Mouse (Mus musculus) heart, postnatal 14 days (tissue): ENCODE measurements around the gene Grik4. TPM values are rescaled to one million over a fixed set of nuclear protein-coding genes. Genes with fewer than 3 reads are reported as not detected.

Experiments
- DNase-seq, 2 experiments: peaks; one replicate each; pipeline ENCODE4 v3.0.0; 2021 to 2022
- intact Hi-C: fragments of 180-260 bp; cut with DNase I; formaldehyde crosslinking; loops from one replicate; pipeline ENCODE4 v1.15.1; 2025
- total RNA-seq, 2 experiments: library from RNA; stranded (reverse); gene quantifications; 2 replicates each; pipeline ENCODE4 v1.2.3; 2021

The Grik4 gene
- total RNA-seq, 2 experiments from 2014 or later: not detected

GRCm38 (mm10) chr9:42865036-42865829, 79.1 kb downstream of the Grik4 start:
- intact Hi-C loops: no loop called here
- DNase-seq: no peak

DNA sequence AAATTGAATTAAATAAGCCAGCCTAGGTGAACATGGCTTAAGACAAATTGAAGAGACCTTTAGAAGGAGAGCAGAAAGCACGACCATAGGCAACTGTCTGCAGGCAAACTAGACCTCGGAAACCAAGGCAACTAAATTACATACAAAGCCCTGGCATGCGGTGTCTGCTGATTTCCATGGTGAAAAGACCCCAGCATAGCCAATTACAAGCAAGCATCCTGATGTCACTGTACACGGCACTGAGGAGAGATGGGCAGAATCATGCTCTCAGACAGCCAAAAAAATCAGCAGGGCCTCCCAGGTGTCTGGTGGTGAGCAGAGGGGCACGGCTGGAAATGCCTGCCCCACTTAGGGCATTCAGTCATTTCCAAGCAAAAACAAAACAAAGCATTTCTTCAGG, 80.9 kb downstream of the Grik4 start:
- intact Hi-C loops: no loop called here
- DNase-seq: no peak

GRCm38 (mm10) chr9:42861711-42862110, 82.6 kb downstream of the Grik4 start:
- intact Hi-C loops: no loop called here
- DNase-seq: no peak

DNA sequence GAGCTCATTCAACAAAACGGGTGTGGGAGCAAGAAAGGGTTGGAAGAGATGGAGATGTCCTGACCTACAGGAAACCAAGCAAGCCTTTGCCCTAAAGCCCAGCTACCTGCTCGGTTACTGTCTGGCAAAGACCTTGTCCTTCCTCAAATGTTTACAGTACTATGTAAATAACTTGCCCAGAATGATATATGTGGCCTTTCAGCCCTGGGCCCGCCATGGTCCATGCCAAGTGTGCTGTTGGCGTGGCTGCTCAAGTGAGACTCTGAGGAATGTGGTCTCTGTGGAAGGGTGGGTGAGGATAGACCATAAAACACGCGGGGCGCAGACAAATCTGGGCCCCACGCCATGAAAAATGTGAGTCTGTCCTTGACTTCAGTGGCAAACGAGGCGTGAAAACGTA, 83.1 kb downstream of the Grik4 start:
- no peak for DNase-seq
- intact Hi-C loops: no loop called here

- DNase-seq: no peak
- intact Hi-C loops: no loop called here
Measured at GRCm38 (mm10) chr9:42859959-42860794, 84.1 kb downstream of the Grik4 start.

DNA sequence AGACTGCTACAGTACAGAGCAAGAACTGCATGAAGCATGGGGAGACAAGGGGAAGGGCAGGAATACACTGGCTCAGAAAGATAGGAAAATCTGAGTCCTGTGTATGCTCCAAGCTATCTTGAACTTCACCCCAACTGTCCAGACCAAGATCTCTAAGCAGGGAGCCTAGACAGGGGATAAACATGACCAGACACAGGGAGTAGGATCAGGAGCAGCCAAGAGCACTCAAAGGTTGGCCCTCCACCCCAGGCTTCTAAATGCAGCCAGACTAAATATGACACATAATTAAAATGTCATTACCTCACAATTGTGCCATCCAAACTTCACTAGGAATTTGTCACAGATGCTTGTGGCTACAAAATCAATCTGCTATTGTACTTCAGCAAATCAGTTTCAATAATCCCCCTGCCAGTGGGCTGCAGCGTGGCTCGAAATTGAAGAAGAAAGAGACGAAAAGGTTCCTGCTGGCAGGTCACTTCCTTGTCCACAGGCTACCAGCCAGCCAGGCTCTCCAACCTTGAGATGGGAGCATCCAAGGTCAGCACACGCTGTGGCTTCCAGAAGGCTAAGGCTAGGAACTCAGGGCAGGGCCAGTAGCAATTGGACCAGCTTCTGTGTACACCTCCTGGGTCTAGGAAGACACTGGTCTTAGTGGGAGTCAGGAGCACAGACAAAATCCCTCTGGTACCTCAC, 85.1 kb downstream of the Grik4 start:
- intact Hi-C loops: no loop called here
- DNase-seq: no peak

GRCm38 (mm10) chr9:42858576-42858975, 85.7 kb downstream of the Grik4 start:
- no peak for DNase-seq
- intact Hi-C loops: no loop called here

DNA sequence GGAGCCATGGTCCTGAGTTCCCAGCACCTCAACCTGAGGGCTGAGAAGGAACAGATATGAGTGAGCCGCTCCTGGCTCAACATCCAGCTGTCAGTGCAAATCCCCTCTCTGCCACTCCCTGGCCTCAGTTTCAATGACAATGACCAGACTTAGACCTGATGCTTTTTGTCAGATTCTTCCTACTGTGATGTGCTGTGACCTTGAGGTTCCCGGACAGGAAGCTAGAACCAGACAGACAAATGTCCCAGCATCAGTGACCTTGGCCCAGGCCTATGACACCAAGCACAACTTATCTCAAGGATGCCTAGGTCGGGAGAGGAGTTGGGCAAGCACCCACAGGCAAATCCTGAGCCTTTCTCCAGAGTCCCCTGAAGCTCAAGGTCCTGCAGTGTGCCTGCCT, 86.5 kb downstream of the Grik4 start:
- no peak for DNase-seq
- intact Hi-C loops: no loop called here

GRCm38 (mm10) chr9:42853077-42853476, 91.2 kb downstream of the Grik4 start:
- DNase-seq: no peak
- intact Hi-C loops: no loop called here

- DNase-seq: no peak
- intact Hi-C loops: no loop called here
Measured at GRCm38 (mm10) chr9:42850063-42850462, 94.2 kb downstream of the Grik4 start.

GRCm38 (mm10) chr9:42848061-42848460, 96.2 kb downstream of the Grik4 start:
- no peak for DNase-seq
- intact Hi-C loops: no loop called here

- no peak for DNase-seq
- intact Hi-C loops: no loop called here
Measured at GRCm38 (mm10) chr9:42846676-42847425, 97.4 kb downstream of the Grik4 start.

- no peak for DNase-seq
- intact Hi-C loops: no loop called here
Measured at GRCm38 (mm10) chr9:42846139-42846538, 98.2 kb downstream of the Grik4 start.

DNA sequence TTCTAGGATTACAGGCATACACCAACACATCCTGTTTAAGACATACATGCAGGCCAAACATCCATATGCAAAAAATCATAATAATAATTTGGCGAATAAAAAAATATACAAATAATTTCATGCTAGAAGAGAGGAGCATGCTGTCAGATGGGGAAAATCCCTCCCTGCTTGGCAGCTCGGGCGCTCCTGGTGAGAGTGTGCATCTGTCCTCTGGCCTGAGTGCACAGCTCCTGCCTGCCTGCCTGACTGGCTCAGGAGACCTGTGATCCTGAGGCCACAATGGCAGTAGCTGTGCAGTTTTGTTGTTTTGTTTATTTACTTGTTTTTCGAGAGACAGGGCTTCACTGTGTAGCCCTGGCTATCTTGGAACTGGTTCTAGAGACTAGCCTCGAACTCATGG, 100.0 kb downstream of the Grik4 start:
- intact Hi-C loops: no loop called here
- DNase-seq: no peak

DNA sequence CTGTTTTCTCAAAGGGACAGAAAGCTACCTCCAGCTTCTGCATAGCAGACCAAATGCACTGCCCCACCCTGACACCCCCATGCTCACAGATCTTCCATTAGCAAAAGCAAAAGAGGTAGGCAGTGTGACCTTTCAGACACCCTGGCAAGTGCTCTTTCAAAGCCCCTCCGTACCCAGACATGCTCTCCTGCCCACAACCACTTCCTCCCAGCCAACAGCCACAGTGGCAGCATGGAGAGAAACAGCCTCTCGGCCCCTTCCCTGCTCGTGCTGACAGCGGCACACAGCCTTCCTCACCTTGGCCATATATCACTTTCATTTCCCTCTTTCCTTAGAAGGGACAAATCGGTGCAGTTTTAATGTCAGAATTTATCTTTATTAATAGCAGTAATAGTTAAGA, 106.0 kb downstream of the Grik4 start:
- intact Hi-C loops: no loop called here
- DNase-seq: no peak

DNA sequence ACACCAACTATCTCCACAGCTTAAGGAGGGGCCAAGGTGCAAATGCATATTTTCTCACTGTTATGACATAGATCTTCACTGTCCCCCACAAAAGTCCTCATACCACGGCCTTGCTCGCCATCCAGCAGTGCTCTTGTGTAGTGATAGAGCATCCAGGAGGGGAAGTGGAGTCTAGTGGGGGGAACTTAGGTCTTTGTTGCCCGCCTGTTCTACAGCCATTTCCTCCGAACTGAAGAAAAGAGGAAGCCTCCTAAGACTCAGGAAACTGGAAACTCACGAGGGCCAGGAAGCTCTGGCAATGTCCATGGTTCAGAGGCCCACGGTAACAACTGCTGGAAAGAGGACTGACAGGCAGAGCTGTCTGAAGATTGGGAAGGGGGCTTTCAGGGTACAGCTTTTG, 106.8 kb downstream of the Grik4 start:
- DNase-seq: no peak
- intact Hi-C loops: no loop called here

DNA sequence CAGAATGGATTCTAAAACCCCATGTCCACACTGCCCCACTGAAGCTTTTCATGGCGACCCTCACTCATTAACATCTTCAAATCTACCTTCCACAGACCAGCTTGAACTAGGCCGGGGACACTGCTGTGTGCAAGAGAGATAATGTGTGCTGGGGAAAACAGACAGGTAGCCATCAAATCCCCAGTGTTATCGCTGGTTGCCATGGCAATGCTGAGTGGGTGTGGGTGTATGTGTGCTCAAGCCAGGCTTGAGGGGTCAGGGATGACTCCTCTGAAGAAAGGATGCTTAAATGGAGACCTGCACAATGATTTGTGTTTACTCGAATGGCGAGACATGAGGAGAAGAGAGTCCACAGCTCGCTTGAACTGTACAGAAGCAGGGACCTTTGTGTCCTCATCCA, 112.7 kb downstream of the Grik4 start:
- intact Hi-C loops: no loop called here
- no peak for DNase-seq

GRCm38 (mm10) chr9:42819247-42819646, 125.0 kb downstream of the Grik4 start:
- DNase-seq: peak; percentile 11 to 38
- intact Hi-C loops: no loop called here

- no peak for DNase-seq
- intact Hi-C loops: no loop called here
Measured at GRCm38 (mm10) chr9:42816815-42817214, 127.5 kb downstream of the Grik4 start.

GRCm38 (mm10) chr9:42809146-42809545, 135.1 kb downstream of the Grik4 start:
- intact Hi-C loops: no loop called here
- no peak for DNase-seq

GRCm38 (mm10) chr9:42808394-42808793, 135.9 kb downstream of the Grik4 start:
- intact Hi-C loops: no loop called here

More at GRCm38 (mm10) chr9:42808394-42808793, 135.9 kb downstream of the Grik4 start:
- DNase-seq: peak in 1 of 2 experiments; percentile 9
